Mouse (Mus musculus): Measurements from ENCODE around the gene Cpeb2. TPM values are rescaled to one million over a fixed set of nuclear protein-coding genes. Genes with fewer than 3 reads are reported as not detected.

Cpeb2 gene
- polyA plus RNA-seq, 1 experiment: 4.0 TPM

GRCm38 (mm10) chr5:43235997-43236396 is 3.0 kb downstream of the Cpeb2 start:
- Histone ChIP-seq H3K4me1 (ENCODE audit: control insufficient read depth, insufficient read depth, low read length) (peaks cover 3% of the 10 kb centered on the region), H3K4me3 (replicated peaks; ENCODE audit: extremely low read depth, low read depth, low read length) (peak overlapping the region; percentile 10)
- no peak for DNase-seq
- 44% methylated on average over 5 of the region's 5 CpGs for WGBS
- TF ChIP-seq CTCF (IDR thresholded peaks at IDR 0.05; ENCODE audit: insufficient read depth, low read length) (no peak), POLR2A (IDR thresholded peaks at IDR 0.05; ENCODE audit: borderline replicate concordance, extremely low read depth, low read depth, low read length) (no peak)

GRCm38 (mm10) chr5:43236476-43236875 is 3.5 kb downstream of the Cpeb2 start:
- TF ChIP-seq CTCF (IDR thresholded peaks at IDR 0.05; ENCODE audit: insufficient read depth, low read length) (no peak), POLR2A (IDR thresholded peaks at IDR 0.05; ENCODE audit: borderline replicate concordance, extremely low read depth, low read depth, low read length) (no peak)
- 64% methylated on average over 3 of the region's 3 CpGs for WGBS
- no peak for DNase-seq
- H3K4me3 ChIP-seq (replicated peaks; ENCODE audit: extremely low read depth, low read depth, low read length): no peak overlapping the region
- peaks cover 3% of the 10 kb centered on the region for H3K4me1 ChIP-seq (ENCODE audit: control insufficient read depth, insufficient read depth, low read length)

GRCm38 (mm10) chr5:43237238-43237637 is 4.3 kb downstream of the Cpeb2 start:
- WGBS: 91% methylated on average over 12 of the region's 12 CpGs
- no peak overlapping the region for H3K4me3 ChIP-seq (replicated peaks; ENCODE audit: extremely low read depth, low read depth, low read length)
- no peak for TF ChIP-seq POLR2A (IDR thresholded peaks at IDR 0.05; ENCODE audit: borderline replicate concordance, extremely low read depth, low read depth, low read length)
- TF ChIP-seq CTCF (IDR thresholded peaks at IDR 0.05; ENCODE audit: insufficient read depth, low read length): no peak
- peaks cover 3% of the 10 kb centered on the region for H3K4me1 ChIP-seq (ENCODE audit: control insufficient read depth, insufficient read depth, low read length)
- no peak for DNase-seq

GRCm38 (mm10) chr5:43239141-43239835 is 6.3 kb downstream of the Cpeb2 start:
- no peak for TF ChIP-seq POLR2A (IDR thresholded peaks at IDR 0.05; ENCODE audit: borderline replicate concordance, extremely low read depth, low read depth, low read length)
- no peak for TF ChIP-seq CTCF (IDR thresholded peaks at IDR 0.05; ENCODE audit: insufficient read depth, low read length)
- Histone ChIP-seq H3K4me1 (ENCODE audit: control insufficient read depth, insufficient read depth, low read length) (peaks cover 3% of the 10 kb centered on the region), H3K4me3 (replicated peaks; ENCODE audit: extremely low read depth, low read depth, low read length) (no peak overlapping the region)
- DNase-seq: no peak
- 84% methylated on average over 6 of the region's 6 CpGs for WGBS

- Histone ChIP-seq H3K4me1 (ENCODE audit: control insufficient read depth, insufficient read depth, low read length) (peaks cover 3% of the 10 kb centered on the region), H3K4me3 (replicated peaks; ENCODE audit: extremely low read depth, low read depth, low read length) (no peak overlapping the region)
- TF ChIP-seq CTCF (IDR thresholded peaks at IDR 0.05; ENCODE audit: insufficient read depth, low read length) (no peak), POLR2A (IDR thresholded peaks at IDR 0.05; ENCODE audit: borderline replicate concordance, extremely low read depth, low read depth, low read length) (no peak)
- DNase-seq: no peak
Observed at GRCm38 (mm10) chr5:43240729-43241128, 7.8 kb downstream of the Cpeb2 start.

- H3K4me1 ChIP-seq (ENCODE audit: control insufficient read depth, insufficient read depth, low read length): peaks cover 5% of the 10 kb centered on the region
- TF ChIP-seq POLR2A (IDR thresholded peaks at IDR 0.05; ENCODE audit: borderline replicate concordance, extremely low read depth, low read depth, low read length): no peak
- no peak for TF ChIP-seq CTCF (IDR thresholded peaks at IDR 0.05; ENCODE audit: insufficient read depth, low read length)
- H3K4me3 ChIP-seq (replicated peaks; ENCODE audit: extremely low read depth, low read depth, low read length): no peak overlapping the region
- 92% methylated on average over 8 of the region's 8 CpGs for WGBS
- DNase-seq: no peak
Observed at GRCm38 (mm10) chr5:43246236-43246635, 13.3 kb downstream of the Cpeb2 start.

GRCm38 (mm10) chr5:43246954-43247353 is 14.0 kb downstream of the Cpeb2 start:
- no peak for TF ChIP-seq POLR2A (IDR thresholded peaks at IDR 0.05; ENCODE audit: borderline replicate concordance, extremely low read depth, low read depth, low read length)
- TF ChIP-seq CTCF (IDR thresholded peaks at IDR 0.05; ENCODE audit: insufficient read depth, low read length): no peak
- no peak overlapping the region for H3K4me3 ChIP-seq (replicated peaks; ENCODE audit: extremely low read depth, low read depth, low read length)
- WGBS: 67% methylated on average over 6 of the region's 6 CpGs
- H3K4me1 ChIP-seq (ENCODE audit: control insufficient read depth, insufficient read depth, low read length): peaks cover 5% of the 10 kb centered on the region
- no peak for DNase-seq

- WGBS: 43% methylated on average over 3 of the region's 3 CpGs
- TF ChIP-seq CTCF (IDR thresholded peaks at IDR 0.05; ENCODE audit: insufficient read depth, low read length) (no peak), POLR2A (IDR thresholded peaks at IDR 0.05; ENCODE audit: borderline replicate concordance, extremely low read depth, low read depth, low read length) (no peak)
- no peak for DNase-seq
- no peak overlapping the region for H3K4me3 ChIP-seq (replicated peaks; ENCODE audit: extremely low read depth, low read depth, low read length)
- peaks cover 5% of the 10 kb centered on the region for H3K4me1 ChIP-seq (ENCODE audit: control insufficient read depth, insufficient read depth, low read length)
Observed at GRCm38 (mm10) chr5:43248001-43248430, 15.0 kb downstream of the Cpeb2 start.

GRCm38 (mm10) chr5:43257490-43257889 is 24.5 kb downstream of the Cpeb2 start:
- no peaks in the 10 kb centered on the region for H3K4me1 ChIP-seq (ENCODE audit: control insufficient read depth, insufficient read depth, low read length)
- no peak for TF ChIP-seq POLR2A (IDR thresholded peaks at IDR 0.05; ENCODE audit: borderline replicate concordance, extremely low read depth, low read depth, low read length)
- no peak for TF ChIP-seq CTCF (IDR thresholded peaks at IDR 0.05; ENCODE audit: insufficient read depth, low read length)
- H3K4me3 ChIP-seq (replicated peaks; ENCODE audit: extremely low read depth, low read depth, low read length): no peak overlapping the region
- WGBS: 80% methylated on average over 2 of the region's 2 CpGs
- no peak for DNase-seq

- TF ChIP-seq CTCF (IDR thresholded peaks at IDR 0.05; ENCODE audit: insufficient read depth, low read length) (no peak), POLR2A (IDR thresholded peaks at IDR 0.05; ENCODE audit: borderline replicate concordance, extremely low read depth, low read depth, low read length) (no peak)
- WGBS: 95% methylated on average over 3 of the region's 3 CpGs
- DNase-seq: no peak
- Histone ChIP-seq H3K4me1 (ENCODE audit: control insufficient read depth, insufficient read depth, low read length) (no peaks in the 10 kb centered on the region), H3K4me3 (replicated peaks; ENCODE audit: extremely low read depth, low read depth, low read length) (no peak overlapping the region)
Observed at GRCm38 (mm10) chr5:43258472-43259142, 25.6 kb downstream of the Cpeb2 start.

Measured in lung, adult 2 months (tissue).